Mouse (Mus musculus) kidney, embryonic 14.5 days (tissue): Measurements from ENCODE around the gene Fam168b. TPM values are rescaled to one million over a fixed set of nuclear protein-coding genes. Genes with fewer than 3 reads are reported as not detected.

Source experiments
- ATAC-seq: fragments of 200-750 bp; cut with Nextera tagmentation; 2 replicates; pipeline ENCODE4 v1.8.0; 2017; ENCODE audit warnings: moderate number of reproducible peaks, mild to moderate bottlenecking, moderate TSS enrichment, moderate library complexity; ENCODE audit not compliant: low FRiP score, low TSS enrichment
- H3K27ac ChIP-seq: fragments of 300-500 bp; sonication (generic); 2 replicates; pipeline ENCODE4 v1.5.1; 2014; ENCODE audit warnings: low read depth, mild to moderate bottlenecking, low read length, moderate library complexity, mixed read lengths
- H3K27me3 ChIP-seq: fragments of 300-500 bp; sonication (generic); 2 replicates; pipeline ENCODE4 v1.6.1; 2014; ENCODE audit warnings: mild to moderate bottlenecking, low read length; ENCODE audit not compliant: control insufficient read depth, insufficient read depth
- H3K36me3 ChIP-seq: fragments of 300-500 bp; sonication (generic); 2 replicates; pipeline ENCODE4 v1.6.1; 2014; ENCODE audit warnings: low read length, mixed read lengths; ENCODE audit not compliant: control insufficient read depth, insufficient read depth
- H3K4me1 ChIP-seq: fragments of 300-500 bp; sonication (generic); 2 replicates; pipeline ENCODE4 v1.6.1; 2014; ENCODE audit warnings: low read length, mixed read lengths; ENCODE audit not compliant: control insufficient read depth, insufficient read depth
- H3K4me2 ChIP-seq: fragments of 300-500 bp; sonication (generic); replicated peaks from 2 replicates; pipeline ENCODE4 v1.6.1; 2014; ENCODE audit warnings: low read depth, mild to moderate bottlenecking, low read length
- H3K4me3 ChIP-seq: fragments of 300-500 bp; sonication (generic); 2 replicates; pipeline ENCODE4 v1.5.1; 2014; ENCODE audit warnings: mild to moderate bottlenecking, low read length
- H3K9ac ChIP-seq: fragments of 300-500 bp; sonication (generic); 2 replicates; pipeline ENCODE4 v1.6.1; 2014; ENCODE audit warnings: low read depth, mild to moderate bottlenecking, low read length, moderate library complexity
- H3K9me3 ChIP-seq: fragments of 300-500 bp; sonication (generic); 2 replicates; pipeline ENCODE4 v1.6.1; 2016; ENCODE audit warnings: low read length; ENCODE audit not compliant: control insufficient read depth
- WGBS: fragments of 180-500 bp; shearing (Covaris S2); extraction: QIAGEN DNeasy Blood & Tissue Kit; methylation state at CpG from one replicate; pipeline ENCODE4 v1.1.7; 2014; 5-methylcytosine and 5-hydroxymethylcytosine counted together
- polyA plus RNA-seq: library from polyadenylated mRNA; unstranded; fragments of >200 nt; fragmentation: Nextera tagmentation; extraction: Ambion mirVana; gene quantifications from 2 replicates; pipeline ENCODE4 v1.2.1, GENCODE M21; 2014

Fam168b gene
- polyA plus RNA-seq, 1 experiment from 2014 or later, result 68.8 TPM

DNA sequence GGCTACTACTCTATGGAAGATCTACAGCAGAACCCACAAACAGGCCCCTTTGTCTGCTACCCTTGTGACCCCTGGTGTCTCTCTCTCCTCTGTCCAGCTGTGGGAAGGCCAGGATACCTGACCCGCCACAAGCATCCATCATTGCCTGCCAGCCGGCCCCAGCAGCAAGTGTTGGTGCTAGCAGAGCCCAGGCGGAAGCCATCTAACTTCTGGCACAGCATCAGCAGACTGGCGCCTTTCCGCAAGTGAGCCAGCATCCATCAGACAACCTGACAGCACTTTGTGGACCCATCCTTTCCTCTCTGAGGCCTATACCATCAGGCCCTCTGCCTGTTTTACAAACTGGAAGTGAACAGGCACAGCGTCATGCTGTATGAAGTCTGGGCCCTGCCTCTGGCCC is 31.3 kb downstream of the Fam168b start:
- Histone ChIP-seq H3K4me1 (no peaks in the 10 kb centered on the region), H3K4me3 (no peak overlapping the region), H3K27ac (no peak overlapping the region), H3K27me3 (no peaks in the 10 kb centered on the region), H3K9me3 (no peaks in the 10 kb centered on the region), H3K4me2 (no peak overlapping the region), H3K9ac (no peak overlapping the region), H3K36me3 (peaks cover 60% of the 10 kb centered on the region)
- WGBS, result 48% methylated on average over 6 of the region's 6 CpGs
- ATAC-seq, result 0 out of 2 replicates have a peak, but pooled peaks have one; percentile 41

GRCm38 (mm10) chr1:34811035-34811434 is 31.8 kb downstream of the Fam168b start:
- H3K27me3 ChIP-seq, result no peaks in the 10 kb centered on the region
- H3K9ac ChIP-seq, result no peak overlapping the region
- H3K9me3 ChIP-seq, result no peaks in the 10 kb centered on the region
- H3K4me2 ChIP-seq, result no peak overlapping the region
- H3K36me3 ChIP-seq, result peaks cover 55% of the 10 kb centered on the region
- H3K4me3 ChIP-seq, result no peak overlapping the region
- ATAC-seq, result 0 out of 2 replicates have a peak, but pooled peaks have one; percentile 4
- 62% methylated on average over 6 of the region's 6 CpGs for WGBS
- no peaks in the 10 kb centered on the region for H3K4me1 ChIP-seq
- H3K27ac ChIP-seq, result no peak overlapping the region

- no peak overlapping the region for H3K9ac ChIP-seq
- H3K9me3 ChIP-seq, result no peaks in the 10 kb centered on the region
- no peak overlapping the region for H3K4me2 ChIP-seq
- H3K27ac ChIP-seq, result no peak overlapping the region
- no peaks in the 10 kb centered on the region for H3K27me3 ChIP-seq
- no peak overlapping the region for H3K4me3 ChIP-seq
- H3K4me1 ChIP-seq, result no peaks in the 10 kb centered on the region
- no peak for ATAC-seq
- H3K36me3 ChIP-seq, result peaks cover 49% of the 10 kb centered on the region
- WGBS, result 93% methylated on average over 11 of the region's 11 CpGs
Observed at GRCm38 (mm10) chr1:34810293-34810692, 32.6 kb downstream of the Fam168b start.

DNA sequence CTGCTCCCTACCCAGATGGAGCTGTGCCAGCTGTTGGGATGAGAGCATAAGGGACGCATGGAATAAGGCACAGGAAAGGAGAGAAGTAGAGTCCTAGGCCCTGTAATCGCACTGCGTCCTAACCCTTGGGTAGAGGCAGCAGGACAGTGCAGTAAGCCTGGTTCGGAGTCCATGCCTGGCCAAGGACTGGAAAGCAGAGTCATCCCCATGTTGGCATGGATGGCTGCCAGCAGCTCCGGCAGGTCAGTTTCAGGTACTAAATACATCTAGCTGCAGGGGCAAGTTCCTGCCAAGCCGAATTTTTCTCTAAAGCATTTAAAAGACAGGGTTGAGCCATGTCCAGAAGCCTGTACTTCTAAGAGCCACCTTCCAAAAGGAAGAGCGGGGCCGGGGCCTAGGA is 34.4 kb downstream of the Fam168b start:
- Histone ChIP-seq H3K4me1 (no peaks in the 10 kb centered on the region), H3K27ac (no peak overlapping the region), H3K4me2 (no peak overlapping the region), H3K36me3 (peaks cover 33% of the 10 kb centered on the region), H3K4me3 (no peak overlapping the region), H3K9ac (no peak overlapping the region), H3K9me3 (no peaks in the 10 kb centered on the region), H3K27me3 (no peaks in the 10 kb centered on the region)
- no peak for ATAC-seq
- WGBS, result 86% methylated on average over 8 of the region's 8 CpGs

GRCm38 (mm10) chr1:34805931-34806520 is 36.8 kb downstream of the Fam168b start:
- 19% methylated on average over 35 of the region's 35 CpGs for WGBS
- H3K27me3 ChIP-seq, result no peaks in the 10 kb centered on the region
- H3K9me3 ChIP-seq, result no peaks in the 10 kb centered on the region
- no peak overlapping the region for H3K4me3 ChIP-seq
- no peak overlapping the region for H3K9ac ChIP-seq
- no peak overlapping the region for H3K27ac ChIP-seq
- peaks cover 10% of the 10 kb centered on the region for H3K36me3 ChIP-seq
- ATAC-seq, result no peak
- no peak overlapping the region for H3K4me2 ChIP-seq
- peaks cover 4% of the 10 kb centered on the region; the same call in 1 of the 2 replicates for H3K4me1 ChIP-seq

DNA sequence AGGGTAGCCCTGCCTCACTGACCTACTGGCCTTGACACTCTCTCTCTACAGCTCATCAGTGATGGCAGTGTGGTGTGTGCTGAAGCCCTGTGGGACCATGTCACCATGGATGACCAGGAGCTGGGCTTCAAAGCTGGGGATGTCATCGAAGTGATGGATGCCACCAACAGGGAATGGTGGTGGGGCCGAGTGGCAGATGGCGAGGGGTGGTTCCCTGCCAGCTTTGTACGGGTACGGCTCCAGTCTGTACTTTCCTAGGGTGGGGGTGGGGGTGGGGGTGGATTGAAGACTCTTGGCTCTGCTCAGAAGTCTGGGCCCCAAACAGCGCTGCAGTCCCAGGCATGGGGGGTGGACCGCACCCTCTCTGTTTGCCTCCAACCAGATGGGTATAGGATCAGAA is 38.0 kb downstream of the Fam168b start:
- Histone ChIP-seq H3K9me3 (no peaks in the 10 kb centered on the region), H3K4me1 (peaks cover 5% of the 10 kb centered on the region; the same call in 1 of the 2 replicates), H3K27ac (no peak overlapping the region), H3K27me3 (no peaks in the 10 kb centered on the region), H3K4me3 (no peak overlapping the region), H3K9ac (no peak overlapping the region), H3K4me2 (no peak overlapping the region), H3K36me3 (no peaks in the 10 kb centered on the region)
- WGBS, result 88% methylated on average over 7 of the region's 7 CpGs
- ATAC-seq, result no peak

GRCm38 (mm10) chr1:34802290-34802642 is 40.6 kb downstream of the Fam168b start:
- Histone ChIP-seq H3K27ac (no peak overlapping the region), H3K9ac (peak overlapping the region; percentile 53), H3K9me3 (no peaks in the 10 kb centered on the region), H3K4me3 (peak overlapping the region; percentile 69), H3K4me1 (peaks cover 5% of the 10 kb centered on the region; the same call in 1 of the 2 replicates), H3K36me3 (no peaks in the 10 kb centered on the region), H3K4me2 (peak overlapping the region; percentile 93), H3K27me3 (no peaks in the 10 kb centered on the region)
- 31% methylated on average over 7 of the region's 7 CpGs for WGBS
- ATAC-seq, result peak; percentile 4; the same call in 1 of the 2 replicates

DNA sequence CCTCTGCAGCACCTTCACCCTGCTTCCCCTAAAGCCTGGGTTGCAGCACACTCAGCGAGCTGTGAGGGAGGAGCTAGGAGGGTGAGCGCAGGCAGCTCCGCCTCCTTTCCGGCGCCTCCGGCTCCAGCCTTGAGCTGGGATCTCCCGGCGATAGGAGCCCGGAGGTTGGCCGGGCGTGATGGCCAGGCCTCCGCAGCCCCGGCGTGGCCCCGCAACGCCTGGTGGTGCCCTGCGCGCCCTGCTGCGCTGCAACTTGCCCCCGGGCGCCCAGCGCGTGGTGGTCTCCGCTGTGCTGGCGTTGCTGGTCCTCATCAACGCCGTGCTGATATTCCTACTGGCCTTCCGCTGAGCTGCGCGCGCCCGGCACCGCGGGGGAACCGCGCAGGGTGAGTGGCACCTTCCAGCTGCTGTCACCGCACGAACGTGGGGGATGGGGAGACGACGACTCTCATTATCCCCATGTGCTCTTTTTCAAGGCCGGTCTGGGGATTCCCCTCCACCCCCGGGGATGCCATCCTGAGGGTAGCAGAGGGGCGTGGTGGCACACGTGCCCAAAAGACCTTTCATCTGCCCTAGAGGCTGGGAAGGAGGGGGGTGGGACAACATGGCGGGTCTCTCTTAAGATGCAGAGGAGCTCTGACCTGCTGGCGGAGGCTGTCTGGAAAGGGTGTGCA is 41.1 kb downstream of the Fam168b start:
- Histone ChIP-seq H3K4me1 (peaks cover 5% of the 10 kb centered on the region; the same call in 1 of the 2 replicates), H3K27me3 (no peaks in the 10 kb centered on the region), H3K9me3 (no peaks in the 10 kb centered on the region), H3K9ac (peak overlapping the region; percentile 53), H3K4me3 (peak overlapping the region; percentile 69), H3K27ac (no peak overlapping the region), H3K36me3 (no peaks in the 10 kb centered on the region), H3K4me2 (peak overlapping the region; percentile 93)
- peak; percentile 90 for ATAC-seq
- under 1% methylated on average over 47 of the region's 47 CpGs for WGBS

DNA sequence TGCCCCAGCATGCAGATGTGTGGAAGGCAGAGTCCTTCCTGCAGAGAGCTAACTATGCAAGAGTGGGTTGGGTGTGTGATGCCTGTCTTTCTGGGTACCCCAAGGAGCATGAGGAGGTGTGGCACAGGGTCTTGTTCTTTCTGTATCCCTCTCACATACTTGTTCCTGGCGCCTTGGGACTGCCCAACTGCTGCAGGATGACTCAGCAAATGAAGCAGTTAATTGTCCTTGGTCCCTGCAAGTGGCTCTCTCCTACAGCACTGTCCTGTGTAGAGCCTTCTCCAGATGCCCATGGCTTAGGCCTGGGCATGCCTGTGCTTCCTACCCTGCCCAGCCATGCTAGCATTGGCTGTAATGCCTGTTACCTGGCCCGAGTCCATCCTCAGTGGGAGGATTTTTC is 43.7 kb downstream of the Fam168b start:
- WGBS, result 70% methylated on average over 2 of the region's 2 CpGs
- no peaks in the 10 kb centered on the region for H3K27me3 ChIP-seq

More for the DNA sequence above, 43.7 kb downstream of the Fam168b start:
- Histone ChIP-seq H3K4me3 (no peak overlapping the region), H3K9ac (no peak overlapping the region), H3K36me3 (no peaks in the 10 kb centered on the region), H3K4me1 (peaks cover 5% of the 10 kb centered on the region; the same call in 1 of the 2 replicates), H3K9me3 (no peaks in the 10 kb centered on the region), H3K4me2 (no peak overlapping the region), H3K27ac (no peak overlapping the region)
- ATAC-seq, result no peak
